Mouse (Mus musculus) forebrain, embryonic 11.5 days (tissue): ENCODE measurements around the gene March10. TPM values are rescaled to one million over a fixed set of nuclear protein-coding genes. Genes with fewer than 3 reads are reported as not detected.
A peak's percentile ranks its signal among the peaks of the same experiment; 100 is the strongest.

Experiments
- ATAC-seq: fragments of 200-750 bp; cut with Nextera tagmentation; replicated peaks from 2 replicates; pipeline ENCODE4 v1.8.0; 2017; ENCODE audit warnings: moderate TSS enrichment; ENCODE audit not compliant: low FRiP score
- DNase-seq: peaks from one replicate; pipeline ENCODE4 v3.0.0-alpha.2; 2017; ENCODE audit warnings: low spot score
- H3K27ac ChIP-seq: fragments of 300-500 bp; sonication (generic); 2 replicates; pipeline ENCODE4 v1.5.1; 2014; ENCODE audit warnings: low read depth, low read length
- H3K27me3 ChIP-seq: fragments of 300-500 bp; sonication (generic); 2 replicates; pipeline ENCODE4 v1.6.1; 2014; ENCODE audit warnings: mild to moderate bottlenecking, low read length, mixed read lengths; ENCODE audit not compliant: control insufficient read depth, insufficient read depth
- H3K36me3 ChIP-seq: fragments of 300-500 bp; sonication (generic); 2 replicates; pipeline ENCODE4 v1.6.1; 2014; ENCODE audit warnings: mild to moderate bottlenecking, low read length, moderate library complexity, mixed read lengths; ENCODE audit not compliant: control insufficient read depth, insufficient read depth
- H3K4me1 ChIP-seq: fragments of 300-500 bp; sonication (generic); replicated peaks from 2 replicates; pipeline ENCODE4 v1.6.1; 2014; ENCODE audit warnings: low read length, mixed read lengths; ENCODE audit not compliant: control insufficient read depth, insufficient read depth
- H3K4me2 ChIP-seq: fragments of 300-500 bp; sonication (generic); 2 replicates; pipeline ENCODE4 v1.6.1; 2014; ENCODE audit warnings: low read depth, mild to moderate bottlenecking, low read length, moderate library complexity, mixed read lengths; ENCODE audit not compliant: severe bottlenecking
- H3K4me3 ChIP-seq: fragments of 300-500 bp; sonication (generic); 2 replicates; pipeline ENCODE4 v1.5.1; 2014; ENCODE audit warnings: low read depth, low read length
- H3K9ac ChIP-seq: fragments of 300-500 bp; sonication (generic); 2 replicates; pipeline ENCODE4 v1.6.1; 2014; ENCODE audit warnings: low read length
- H3K9me3 ChIP-seq: fragments of 300-500 bp; sonication (generic); 2 replicates; pipeline ENCODE4 v1.6.1; 2016; ENCODE audit warnings: low read length, mixed read lengths; ENCODE audit not compliant: control insufficient read depth
- WGBS: fragments of 180-500 bp; shearing (Covaris S2); extraction: QIAGEN DNeasy Blood & Tissue Kit; methylation state at CpG from one replicate; pipeline ENCODE4 v1.1.7; 2014; 5-methylcytosine and 5-hydroxymethylcytosine counted together
- polyA plus RNA-seq: library from polyadenylated mRNA; unstranded; fragments of >200 nt; fragmentation: Nextera tagmentation; extraction: Ambion mirVana; gene quantifications from 2 replicates; pipeline ENCODE4 v1.2.1, GENCODE M21; 2014

Gene March10
- polyA plus RNA-seq, 1 experiment from 2014 or later: not detected

DNA sequence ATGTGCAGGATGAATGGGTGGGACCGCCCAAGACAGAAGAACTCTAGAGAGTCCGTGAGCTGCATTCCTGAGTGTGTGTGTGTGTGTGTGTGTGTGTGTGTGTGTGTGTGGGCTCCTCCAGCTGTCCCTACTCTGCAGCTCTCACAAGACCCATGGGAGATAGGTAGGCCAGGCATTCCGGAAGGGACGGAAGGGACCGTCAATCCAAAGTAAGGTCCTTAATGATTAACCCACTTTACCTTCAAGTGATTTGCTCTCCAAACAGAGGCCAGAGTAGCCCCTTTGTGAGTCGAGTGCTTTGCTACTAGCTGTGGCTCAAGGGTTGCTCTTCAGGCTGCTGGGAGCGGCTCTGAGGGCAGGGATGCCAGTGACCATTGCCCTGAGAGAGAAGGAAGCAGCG lies 104.4 kb downstream of the March10 start:
- H3K9me3 ChIP-seq: no peaks in the 10 kb centered on the region
- ATAC-seq: no peak
- no peak overlapping the region for H3K9ac ChIP-seq
- H3K4me3 ChIP-seq: no peak overlapping the region
- 0 out of 2 replicates have a peak, but pooled peaks cover 2% of the 10 kb centered on the region for H3K4me1 ChIP-seq
- no peaks in the 10 kb centered on the region for H3K27me3 ChIP-seq
- no peaks in the 10 kb centered on the region; the same call in 1 of the 2 replicates for H3K36me3 ChIP-seq
- DNase-seq: no peak
- H3K27ac ChIP-seq: no peak overlapping the region
- WGBS: 80% methylated on average over 8 of the region's 8 CpGs
- no peak overlapping the region for H3K4me2 ChIP-seq

GRCm38 (mm10) chr11:105350643-105351042 lies 105.9 kb downstream of the March10 start:
- no peaks in the 10 kb centered on the region; the same call in 1 of the 2 replicates for H3K36me3 ChIP-seq
- no peak overlapping the region for H3K4me2 ChIP-seq
- H3K27me3 ChIP-seq: no peaks in the 10 kb centered on the region
- 95% methylated on average over 7 of the region's 7 CpGs for WGBS
- H3K4me1 ChIP-seq: 0 out of 2 replicates have a peak, but pooled peaks cover 2% of the 10 kb centered on the region
- no peak overlapping the region for H3K9ac ChIP-seq
- H3K9me3 ChIP-seq: no peaks in the 10 kb centered on the region
- no peak overlapping the region for H3K27ac ChIP-seq
- DNase-seq (no peak), ATAC-seq (no peak)
- H3K4me3 ChIP-seq: no peak overlapping the region

GRCm38 (mm10) chr11:105349780-105350324 lies 106.7 kb downstream of the March10 start:
- Histone ChIP-seq H3K4me1 (0 out of 2 replicates have a peak, but pooled peaks cover 2% of the 10 kb centered on the region), H3K9me3 (no peaks in the 10 kb centered on the region), H3K9ac (no peak overlapping the region), H3K4me3 (no peak overlapping the region), H3K4me2 (no peak overlapping the region), H3K27ac (no peak overlapping the region), H3K36me3 (no peaks in the 10 kb centered on the region; the same call in 1 of the 2 replicates), H3K27me3 (no peaks in the 10 kb centered on the region)
- ATAC-seq (no peak), DNase-seq (no peak)
- 94% methylated on average over 19 of the region's 19 CpGs for WGBS

DNA sequence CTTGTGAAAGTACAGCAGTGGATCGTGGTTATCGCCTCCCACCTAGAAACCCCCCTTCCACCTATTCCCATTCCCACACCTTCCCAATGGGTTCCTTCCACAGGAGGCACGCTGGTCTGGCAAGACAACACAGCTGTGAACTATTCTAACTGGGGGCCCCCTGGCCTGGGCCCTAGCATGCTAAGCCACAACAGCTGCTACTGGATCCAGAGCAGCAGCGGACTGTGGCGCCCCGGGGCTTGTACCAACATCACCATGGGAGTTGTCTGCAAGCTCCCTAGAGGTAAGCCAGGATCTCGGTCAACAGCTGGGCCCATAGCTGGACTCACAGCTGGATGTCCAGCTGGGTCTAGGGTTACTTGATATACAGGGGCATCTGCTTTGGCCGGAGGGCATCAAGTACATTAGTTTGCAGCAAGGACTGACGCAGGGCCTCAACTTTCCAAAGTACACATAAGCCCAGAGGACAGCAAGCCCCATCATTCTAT lies 108.0 kb downstream of the March10 start:
- no peak overlapping the region for H3K27ac ChIP-seq
- H3K36me3 ChIP-seq: no peaks in the 10 kb centered on the region; the same call in 1 of the 2 replicates
- H3K4me1 ChIP-seq: 0 out of 2 replicates have a peak, but pooled peaks cover 2% of the 10 kb centered on the region
- DNase-seq (no peak), ATAC-seq (no peak)
- no peaks in the 10 kb centered on the region for H3K9me3 ChIP-seq
- no peak overlapping the region for H3K4me2 ChIP-seq
- WGBS: 92% methylated on average over 9 of the region's 9 CpGs
- H3K4me3 ChIP-seq: no peak overlapping the region
- no peaks in the 10 kb centered on the region for H3K27me3 ChIP-seq
- H3K9ac ChIP-seq: no peak overlapping the region

DNA sequence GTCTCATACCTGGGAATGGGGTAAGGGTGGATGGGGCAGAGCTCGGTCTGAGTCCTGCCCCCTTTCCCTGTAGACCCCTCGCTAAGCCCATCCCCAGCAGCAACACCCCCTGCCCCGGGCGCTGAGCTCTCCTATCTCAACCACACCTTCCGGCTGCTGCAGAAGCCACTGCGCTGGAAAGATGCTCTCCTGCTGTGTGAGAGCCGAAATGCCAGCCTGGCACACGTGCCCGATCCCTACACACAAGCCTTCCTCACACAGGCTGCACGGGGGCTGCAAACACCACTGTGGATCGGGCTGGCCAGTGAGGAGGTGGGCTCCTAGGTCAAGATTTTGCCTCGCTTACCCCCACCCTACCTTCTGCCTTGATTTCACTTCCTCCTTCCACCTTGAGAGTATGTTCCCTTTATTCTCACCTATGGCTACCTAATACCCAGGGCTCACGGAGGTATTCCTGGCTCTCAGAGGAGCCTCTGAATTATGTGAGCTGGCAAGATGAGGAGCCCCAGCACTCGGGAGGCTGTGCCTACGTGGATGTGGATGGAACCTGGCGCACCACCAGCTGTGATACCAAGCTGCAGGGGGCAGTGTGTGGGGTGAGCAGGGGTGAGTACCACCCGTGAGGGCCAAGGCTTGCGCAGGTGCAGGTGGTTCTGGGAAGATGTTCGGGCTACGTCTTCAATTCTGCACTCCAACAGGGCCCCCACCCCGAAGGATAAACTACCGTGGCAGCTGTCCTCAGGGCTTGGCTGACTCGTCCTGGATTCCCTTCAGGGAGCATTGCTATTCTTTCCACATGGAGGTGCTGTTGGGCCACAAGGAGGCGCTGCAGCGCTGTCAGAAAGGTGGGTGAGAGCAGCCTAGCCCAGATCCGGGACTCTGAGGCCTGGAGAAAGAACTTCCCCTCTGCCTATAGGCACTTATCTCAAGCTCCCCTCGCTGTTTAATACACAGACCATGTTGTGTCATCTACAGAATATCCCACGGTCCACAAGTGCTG lies 109.1 kb downstream of the March10 start:
- H3K27me3 ChIP-seq: no peaks in the 10 kb centered on the region
- ATAC-seq: peak; percentile 38; the same call in 1 of the 2 replicates
- H3K4me1 ChIP-seq: 0 out of 2 replicates have a peak, but pooled peaks cover 2% of the 10 kb centered on the region
- no peaks in the 10 kb centered on the region for H3K9me3 ChIP-seq
- H3K4me3 ChIP-seq: no peak overlapping the region
- H3K36me3 ChIP-seq: no peaks in the 10 kb centered on the region; the same call in 1 of the 2 replicates
- WGBS: 66% methylated on average over 28 of the region's 28 CpGs
- no peak overlapping the region for H3K9ac ChIP-seq
- H3K4me2 ChIP-seq: no peak overlapping the region; the same call in 1 of the 2 replicates
- DNase-seq: peak; percentile 89
- no peak overlapping the region for H3K27ac ChIP-seq

GRCm38 (mm10) chr11:105345284-105345683 lies 111.3 kb downstream of the March10 start:
- Histone ChIP-seq H3K36me3 (no peaks in the 10 kb centered on the region; the same call in 1 of the 2 replicates), H3K4me2 (no peak overlapping the region), H3K9me3 (no peaks in the 10 kb centered on the region), H3K4me3 (no peak overlapping the region), H3K27ac (no peak overlapping the region), H3K4me1 (0 out of 2 replicates have a peak, but pooled peaks cover 2% of the 10 kb centered on the region), H3K27me3 (no peaks in the 10 kb centered on the region), H3K9ac (no peak overlapping the region)
- 74% methylated on average over 2 of the region's 2 CpGs for WGBS
- ATAC-seq (no peak), DNase-seq (no peak)

DNA sequence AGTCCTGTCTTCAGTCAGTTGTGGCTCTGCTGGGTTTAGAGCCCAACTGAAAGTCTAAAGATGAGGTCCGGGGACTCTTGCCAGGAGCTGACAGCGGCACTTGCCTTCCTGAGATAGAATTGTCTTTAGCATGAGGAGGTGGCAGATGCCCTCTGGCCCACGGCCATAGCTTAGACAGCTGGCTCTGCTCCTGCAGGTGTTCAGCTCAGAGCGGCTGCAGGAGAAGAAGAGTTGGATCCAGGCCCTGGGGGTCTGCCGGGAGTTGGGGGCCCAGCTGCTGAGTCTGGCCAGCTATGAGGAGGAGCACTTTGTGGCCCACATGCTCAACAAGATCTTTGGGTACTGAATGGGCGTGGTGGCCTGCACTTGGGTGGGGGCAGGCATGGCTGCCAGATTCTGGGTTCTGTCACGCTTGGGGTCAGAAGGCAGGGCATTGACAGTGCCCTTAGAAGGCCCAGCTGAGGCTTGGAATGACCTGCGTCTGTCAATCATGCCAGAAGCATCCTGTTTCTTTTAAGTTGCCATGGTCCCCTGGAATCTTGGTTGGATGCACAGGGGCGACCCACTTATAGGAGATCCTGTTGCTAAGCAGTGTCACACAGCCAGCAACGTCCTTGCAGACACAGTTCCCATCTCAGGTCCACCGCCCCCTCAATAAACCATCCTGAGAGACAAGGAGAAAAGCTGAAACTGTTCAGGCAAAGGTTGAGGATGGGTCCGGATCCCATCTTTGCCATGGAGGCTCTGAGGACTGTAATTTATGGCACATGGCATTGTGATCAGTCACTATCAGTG lies 117.7 kb downstream of the March10 start:
- 88% methylated on average over 12 of the region's 12 CpGs for WGBS
- Histone ChIP-seq H3K9me3 (no peaks in the 10 kb centered on the region), H3K4me2 (no peak overlapping the region), H3K36me3 (no peaks in the 10 kb centered on the region; the same call in 1 of the 2 replicates), H3K27ac (no peak overlapping the region), H3K4me1 (no peaks in the 10 kb centered on the region), H3K9ac (no peak overlapping the region), H3K4me3 (no peak overlapping the region), H3K27me3 (no peaks in the 10 kb centered on the region)
- DNase-seq: no peak
- no peak for ATAC-seq
